Mouse (Mus musculus) megakaryocyte progenitor cell, adult 5-6 weeks (primary cell): ENCODE measurements at regions not wholly inside any gene's neighbourhood (a gene's known extent, or its start where the extent isn't known, plus 50 kb on each side); places are given as distances from the start of the nearest gene placed in this dataset.
"Not testable (repeated sequence)": the region's sequence is repeated elsewhere in the genome, so short reads cannot be mapped to it uniquely, and the experiment has no call there.

Source experiments
- ATAC-seq: replicated peaks from 2 replicates; pipeline ENCODE4 v1.8.0; 2016; ENCODE audit warnings: mild to moderate bottlenecking, moderate TSS enrichment, inconsistent platforms; ENCODE audit not compliant: poor library complexity

- ATAC-seq = no peak
Observed at GRCm38 (mm10) chr6:109125447-109125846, 297.0 kb downstream of the Edem1 start.

- no peak for ATAC-seq
Observed at GRCm38 (mm10) chr6:109127203-109127602, 298.8 kb downstream of the Edem1 start.

- ATAC-seq = no peak
Observed at GRCm38 (mm10) chr6:109146111-109146510, 317.7 kb downstream of the Edem1 start.

- no peak for ATAC-seq
Observed at GRCm38 (mm10) chr6:109149043-109149442, 320.6 kb downstream of the Edem1 start.

GRCm38 (mm10) chr6:109150023-109150911 is 321.8 kb downstream of the Edem1 start:
- peak; percentile 81 for ATAC-seq

GRCm38 (mm10) chr6:109150912-109151256 is 322.4 kb downstream of the Edem1 start:
- no peak for ATAC-seq

- ATAC-seq = peak; percentile 70
Observed at GRCm38 (mm10) chr6:109153624-109154023, 325.2 kb downstream of the Edem1 start.

- no peak for ATAC-seq
Observed at GRCm38 (mm10) chr6:109159561-109159960, 331.1 kb downstream of the Edem1 start.

- no peak for ATAC-seq
Observed at GRCm38 (mm10) chr6:109167439-109167838, 339.0 kb downstream of the Edem1 start.

GRCm38 (mm10) chr6:109172104-109172850 is 343.8 kb downstream of the Edem1 start:
- no peak for ATAC-seq

GRCm38 (mm10) chr6:109173015-109173414 is 344.6 kb downstream of the Edem1 start:
- ATAC-seq = no peak

- ATAC-seq = no peak
Observed at GRCm38 (mm10) chr6:109176876-109177275, 348.4 kb downstream of the Edem1 start.

- ATAC-seq = no peak
Observed at GRCm38 (mm10) chr6:109182878-109183277, 354.4 kb downstream of the Edem1 start.

GRCm38 (mm10) chr6:109193061-109193460 is 364.6 kb downstream of the Edem1 start:
- ATAC-seq = not testable (repeated sequence)

- ATAC-seq = no peak
Observed at GRCm38 (mm10) chr6:109193603-109194002, 365.2 kb downstream of the Edem1 start.

- ATAC-seq = no peak
Observed at GRCm38 (mm10) chr6:109209699-109210098, 381.3 kb downstream of the Edem1 start.

GRCm38 (mm10) chr6:109230391-109230790 is 401.9 kb downstream of the Edem1 start:
- no peak for ATAC-seq

- ATAC-seq = no peak
Observed at GRCm38 (mm10) chr6:109233426-109233825, 405.0 kb downstream of the Edem1 start.

- ATAC-seq = no peak
Observed at GRCm38 (mm10) chr6:109245666-109246065, 417.2 kb downstream of the Edem1 start.

- ATAC-seq = not testable (repeated sequence)
Observed at GRCm38 (mm10) chr6:109246510-109246909, 418.1 kb downstream of the Edem1 start.
